Mouse (Mus musculus): ENCODE measurements around the gene Trio. TPM values are rescaled to one million over a fixed set of nuclear protein-coding genes. Genes with fewer than 3 reads are reported as not detected.
A peak's percentile ranks its signal among the peaks of the same experiment; 100 is the strongest.

Trio gene
- polyA plus RNA-seq, 1 experiment from 2014 or later: 48.5 TPM

- no peak overlapping the region for H3K4me3 ChIP-seq
- no peaks in the 10 kb centered on the region for H3K9me3 ChIP-seq (replicated peaks)
- H3K9ac ChIP-seq: no peak overlapping the region
- H3K36me3 ChIP-seq: no peaks in the 10 kb centered on the region
- no peak overlapping the region for H3K27ac ChIP-seq
- no peak for ATAC-seq (ENCODE audit: low FRiP score)
- H3K27me3 ChIP-seq: no peaks in the 10 kb centered on the region
- H3K4me1 ChIP-seq: no peaks in the 10 kb centered on the region
- no peak overlapping the region for H3K4me2 ChIP-seq (replicated peaks)
- WGBS: 69% methylated on average over 7 of the region's 7 CpGs
These were observed 333.5 kb downstream of the Trio start for GRCm38 (mm10) chr15:27692161-27692560.

- Histone ChIP-seq H3K4me2 (replicated peaks) (no peak overlapping the region), H3K27ac (no peak overlapping the region), H3K27me3 (no peaks in the 10 kb centered on the region), H3K4me3 (no peak overlapping the region), H3K4me1 (no peaks in the 10 kb centered on the region), H3K9ac (no peak overlapping the region), H3K36me3 (no peaks in the 10 kb centered on the region), H3K9me3 (replicated peaks) (no peaks in the 10 kb centered on the region)
- ATAC-seq (ENCODE audit: low FRiP score): no peak
- 94% methylated on average over 7 of the region's 7 CpGs for WGBS
These were observed 334.4 kb downstream of the Trio start for GRCm38 (mm10) chr15:27691213-27691612.

- Histone ChIP-seq H3K27ac (no peak overlapping the region), H3K4me1 (no peaks in the 10 kb centered on the region), H3K4me2 (replicated peaks) (no peak overlapping the region), H3K36me3 (no peaks in the 10 kb centered on the region), H3K27me3 (no peaks in the 10 kb centered on the region), H3K4me3 (no peak overlapping the region), H3K9me3 (replicated peaks) (no peaks in the 10 kb centered on the region), H3K9ac (no peak overlapping the region)
- no peak for ATAC-seq (ENCODE audit: low FRiP score)
- 71% methylated on average over 9 of the region's 9 CpGs for WGBS
These were observed 337.5 kb downstream of the Trio start for GRCm38 (mm10) chr15:27688041-27688651.

GRCm38 (mm10) chr15:27684813-27685212 is 340.8 kb downstream of the Trio start:
- Histone ChIP-seq H3K9ac (no peak overlapping the region), H3K4me2 (replicated peaks) (no peak overlapping the region), H3K9me3 (replicated peaks) (no peaks in the 10 kb centered on the region), H3K4me3 (no peak overlapping the region), H3K27ac (no peak overlapping the region), H3K27me3 (no peaks in the 10 kb centered on the region; the same call in 1 of the 2 replicates), H3K4me1 (peaks cover 5% of the 10 kb centered on the region; the same call in 1 of the 2 replicates), H3K36me3 (no peaks in the 10 kb centered on the region)
- 90% methylated on average over 7 of the region's 7 CpGs for WGBS
- ATAC-seq (ENCODE audit: low FRiP score): no peak

GRCm38 (mm10) chr15:27683206-27683605 is 342.4 kb downstream of the Trio start:
- Histone ChIP-seq H3K4me2 (replicated peaks) (no peak overlapping the region), H3K36me3 (no peaks in the 10 kb centered on the region), H3K27me3 (peaks cover 3% of the 10 kb centered on the region; the same call in 1 of the 2 replicates), H3K4me3 (no peak overlapping the region), H3K9me3 (replicated peaks) (no peaks in the 10 kb centered on the region), H3K27ac (no peak overlapping the region), H3K9ac (no peak overlapping the region), H3K4me1 (peaks cover 5% of the 10 kb centered on the region; the same call in 1 of the 2 replicates)
- ATAC-seq (ENCODE audit: low FRiP score): no peak
- 89% methylated on average over 1 of the region's 1 CpGs for WGBS

- H3K9ac ChIP-seq: no peak overlapping the region
- H3K9me3 ChIP-seq (replicated peaks): no peaks in the 10 kb centered on the region
- H3K36me3 ChIP-seq: no peaks in the 10 kb centered on the region
- peaks cover 5% of the 10 kb centered on the region; the same call in 1 of the 2 replicates for H3K4me1 ChIP-seq
- no peak overlapping the region for H3K4me3 ChIP-seq
- no peak overlapping the region for H3K4me2 ChIP-seq (replicated peaks)
- ATAC-seq (ENCODE audit: low FRiP score): no peak
- peaks cover 3% of the 10 kb centered on the region; the same call in 1 of the 2 replicates for H3K27me3 ChIP-seq
- H3K27ac ChIP-seq: no peak overlapping the region
- WGBS: 24% methylated on average over 9 of the region's 9 CpGs
These were observed 343.0 kb downstream of the Trio start for GRCm38 (mm10) chr15:27682619-27683018.

GRCm38 (mm10) chr15:27681419-27682187 is 344.0 kb downstream of the Trio start, which contains the start of gene Otulinl:
Otulinl (minus strand) TSS chr15:27681579.
- Histone ChIP-seq H3K27me3 (peaks cover 3% of the 10 kb centered on the region; the same call in 1 of the 2 replicates), H3K4me3 (peak within 1 kb of the TSS; percentile 62), H3K4me1 (peaks cover 7% of the 10 kb centered on the region; the same call in 1 of the 2 replicates), H3K4me2 (replicated peaks) (peak within 1 kb of the TSS; percentile 84), H3K9ac (peak within 1 kb of the TSS; percentile 65), H3K36me3 (no peaks in the 10 kb centered on the region), H3K9me3 (replicated peaks) (no peaks in the 10 kb centered on the region), H3K27ac (no peak within 1 kb of the TSS; the same call in 1 of the 2 replicates)
- WGBS: 2% methylated on average over 56 of the region's 59 CpGs
- peak; percentile 100 for ATAC-seq (ENCODE audit: low FRiP score)

- peak overlapping the region; percentile 65 for H3K9ac ChIP-seq
- peak overlapping the region; percentile 84 for H3K4me2 ChIP-seq (replicated peaks)
- H3K4me1 ChIP-seq: peaks cover 8% of the 10 kb centered on the region; the same call in 1 of the 2 replicates
- ATAC-seq (ENCODE audit: low FRiP score): no peak; the same call in 1 of the 2 replicates
- H3K36me3 ChIP-seq: no peaks in the 10 kb centered on the region
- H3K4me3 ChIP-seq: peak overlapping the region; percentile 62
- no peak overlapping the region; the same call in 1 of the 2 replicates for H3K27ac ChIP-seq
- WGBS: 3% methylated on average over 28 of the region's 28 CpGs
- no peaks in the 10 kb centered on the region for H3K9me3 ChIP-seq (replicated peaks)
- H3K27me3 ChIP-seq: peaks cover 3% of the 10 kb centered on the region; the same call in 1 of the 2 replicates
These were observed 344.7 kb downstream of the Trio start for GRCm38 (mm10) chr15:27680997-27681396.

Other genes starting within 250 kb of the Trio start
- 0.13 and 0.17 TPM in 2 replicates for gene Dnah5, start 177.9 kb upstream of the Trio start, polyA plus RNA-seq (2016; fragmentation: Nextera tagmentation; extraction: Ambion mirVana)